Mouse (Mus musculus): ENCODE measurements around the gene Fry. TPM values are rescaled to one million over a fixed set of nuclear protein-coding genes. Genes with fewer than 3 reads are reported as not detected.
A peak's percentile ranks its signal among the peaks of the same experiment; 100 is the strongest.

The Fry gene
- polyA plus RNA-seq, 1 experiment = 28.4 TPM

DNA sequence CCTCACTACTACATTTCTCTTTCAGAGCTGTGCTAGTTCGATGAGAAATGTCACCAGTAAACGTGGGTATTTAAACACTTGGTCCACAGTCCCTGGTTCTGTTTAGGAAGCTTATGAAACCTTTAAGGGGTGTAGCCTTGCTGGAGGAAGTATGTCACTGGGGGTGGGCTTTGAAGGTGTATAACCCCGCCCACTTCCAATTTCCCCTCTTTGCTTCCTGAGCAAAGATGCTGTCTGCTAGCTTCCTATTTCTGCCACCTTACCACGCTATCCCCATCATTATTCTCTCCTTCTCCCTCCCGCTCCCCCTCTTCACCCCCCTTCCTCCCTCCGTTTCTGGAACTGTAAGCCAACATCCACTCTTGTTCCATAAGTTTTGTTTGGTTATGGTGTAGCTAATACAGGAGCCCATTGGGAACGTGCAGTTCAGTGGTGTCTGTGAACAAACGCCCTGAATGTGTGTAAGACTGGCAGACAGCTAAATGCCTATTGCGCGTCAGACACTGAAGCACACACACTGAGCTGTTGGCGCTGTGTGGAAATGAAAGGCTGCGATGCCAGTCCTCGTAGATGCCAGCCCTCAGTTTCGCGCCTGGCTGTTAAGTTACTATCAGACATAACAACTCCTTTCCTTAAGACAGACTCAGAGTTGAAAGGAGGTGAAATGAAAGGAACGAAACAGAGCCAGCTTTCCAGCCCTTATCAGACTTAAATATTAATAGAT lies 37.8 kb downstream of the Fry start:
- Histone ChIP-seq H3K4me1 (ENCODE audit: control insufficient read depth, insufficient read depth, low read length) (no peaks in the 10 kb centered on the region), H3K27me3 (ENCODE audit: control insufficient read depth, insufficient read depth, low read length, poor library complexity, severe bottlenecking) (no peaks in the 10 kb centered on the region), H3K9ac (ENCODE audit: low read depth, poor library complexity, severe bottlenecking) (no peak overlapping the region), H3K27ac (ENCODE audit: insufficient read depth, low read length) (no peak overlapping the region), H3K36me3 (ENCODE audit: control insufficient read depth, insufficient read depth, low read length, poor library complexity, severe bottlenecking) (no peaks in the 10 kb centered on the region), H3K4me3 (ENCODE audit: low read depth, low read length) (no peak overlapping the region), H3K9me3 (replicated peaks; ENCODE audit: control insufficient read depth, insufficient read depth, low read length, poor library complexity, severe bottlenecking) (no peaks in the 10 kb centered on the region)
- TF ChIP-seq POLR2A (IDR thresholded peaks at IDR 0.05; ENCODE audit: insufficient read depth, low read length) = no peak
- TF ChIP-seq EP300 (IDR thresholded peaks at IDR 0.05; ENCODE audit: insufficient read depth, low read depth, low read length) = no peak
- no peak for TF ChIP-seq CTCF (IDR thresholded peaks at IDR 0.05; ENCODE audit: low read depth, low read length)

- Histone ChIP-seq H3K36me3 (ENCODE audit: control insufficient read depth, insufficient read depth, low read length, poor library complexity, severe bottlenecking) (no peaks in the 10 kb centered on the region), H3K27me3 (ENCODE audit: control insufficient read depth, insufficient read depth, low read length, poor library complexity, severe bottlenecking) (no peaks in the 10 kb centered on the region), H3K27ac (ENCODE audit: insufficient read depth, low read length) (no peak overlapping the region), H3K9ac (ENCODE audit: low read depth, poor library complexity, severe bottlenecking) (no peak overlapping the region), H3K4me3 (ENCODE audit: low read depth, low read length) (no peak overlapping the region), H3K9me3 (replicated peaks; ENCODE audit: control insufficient read depth, insufficient read depth, low read length, poor library complexity, severe bottlenecking) (no peaks in the 10 kb centered on the region), H3K4me1 (ENCODE audit: control insufficient read depth, insufficient read depth, low read length) (no peaks in the 10 kb centered on the region)
- TF ChIP-seq EP300 (IDR thresholded peaks at IDR 0.05; ENCODE audit: insufficient read depth, low read depth, low read length) (0 out of 2 replicates have a peak, but pooled peaks have one; percentile 30), CTCF (IDR thresholded peaks at IDR 0.05; ENCODE audit: low read depth, low read length) (peak; percentile 93), POLR2A (IDR thresholded peaks at IDR 0.05; ENCODE audit: insufficient read depth, low read length) (no peak)
Measured at GRCm38 (mm10) chr5:150157682-150158081, 39.2 kb downstream of the Fry start.

GRCm38 (mm10) chr5:150159151-150159550 lies 40.7 kb downstream of the Fry start:
- TF ChIP-seq EP300 (IDR thresholded peaks at IDR 0.05; ENCODE audit: insufficient read depth, low read depth, low read length) (no peak), CTCF (IDR thresholded peaks at IDR 0.05; ENCODE audit: low read depth, low read length) (no peak), POLR2A (IDR thresholded peaks at IDR 0.05; ENCODE audit: insufficient read depth, low read length) (no peak)
- H3K9me3 ChIP-seq (replicated peaks; ENCODE audit: control insufficient read depth, insufficient read depth, low read length, poor library complexity, severe bottlenecking) = no peaks in the 10 kb centered on the region
- no peaks in the 10 kb centered on the region for H3K4me1 ChIP-seq (ENCODE audit: control insufficient read depth, insufficient read depth, low read length)
- H3K9ac ChIP-seq (ENCODE audit: low read depth, poor library complexity, severe bottlenecking) = no peak overlapping the region
- no peaks in the 10 kb centered on the region for H3K27me3 ChIP-seq (ENCODE audit: control insufficient read depth, insufficient read depth, low read length, poor library complexity, severe bottlenecking)
- H3K27ac ChIP-seq (ENCODE audit: insufficient read depth, low read length) = no peak overlapping the region
- no peaks in the 10 kb centered on the region for H3K36me3 ChIP-seq (ENCODE audit: control insufficient read depth, insufficient read depth, low read length, poor library complexity, severe bottlenecking)
- H3K4me3 ChIP-seq (ENCODE audit: low read depth, low read length) = no peak overlapping the region

GRCm38 (mm10) chr5:150161193-150161592 lies 42.7 kb downstream of the Fry start:
- no peaks in the 10 kb centered on the region for H3K4me1 ChIP-seq (ENCODE audit: control insufficient read depth, insufficient read depth, low read length)
- no peak overlapping the region for H3K27ac ChIP-seq (ENCODE audit: insufficient read depth, low read length)
- H3K4me3 ChIP-seq (ENCODE audit: low read depth, low read length) = no peak overlapping the region
- no peaks in the 10 kb centered on the region for H3K27me3 ChIP-seq (ENCODE audit: control insufficient read depth, insufficient read depth, low read length, poor library complexity, severe bottlenecking)
- no peaks in the 10 kb centered on the region for H3K36me3 ChIP-seq (ENCODE audit: control insufficient read depth, insufficient read depth, low read length, poor library complexity, severe bottlenecking)
- TF ChIP-seq CTCF (IDR thresholded peaks at IDR 0.05; ENCODE audit: low read depth, low read length) = peak; percentile 43
- TF ChIP-seq POLR2A (IDR thresholded peaks at IDR 0.05; ENCODE audit: insufficient read depth, low read length) = no peak
- no peak overlapping the region for H3K9ac ChIP-seq (ENCODE audit: low read depth, poor library complexity, severe bottlenecking)
- H3K9me3 ChIP-seq (replicated peaks; ENCODE audit: control insufficient read depth, insufficient read depth, low read length, poor library complexity, severe bottlenecking) = no peaks in the 10 kb centered on the region

DNA sequence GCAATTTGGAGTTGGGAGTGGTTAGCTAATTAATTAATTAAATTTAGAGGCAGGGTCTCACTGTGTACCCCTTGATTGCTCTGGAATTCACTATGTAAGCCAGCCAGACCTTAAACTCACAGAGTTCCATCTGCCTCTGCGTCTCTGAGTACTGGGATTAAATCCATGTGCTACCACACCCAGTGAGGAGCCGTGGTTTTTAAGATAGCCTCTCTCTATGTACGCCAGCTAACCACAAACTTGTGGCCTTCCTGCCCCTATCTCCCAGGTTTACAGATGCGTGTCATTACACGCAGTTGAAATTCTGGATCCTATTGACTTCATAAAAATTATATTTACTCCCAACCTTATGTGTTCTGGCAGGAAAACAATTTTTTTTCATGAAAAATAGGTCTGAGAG lies 43.5 kb downstream of the Fry start:
- Histone ChIP-seq H3K4me3 (ENCODE audit: low read depth, low read length) (no peak overlapping the region), H3K4me1 (ENCODE audit: control insufficient read depth, insufficient read depth, low read length) (no peaks in the 10 kb centered on the region), H3K9ac (ENCODE audit: low read depth, poor library complexity, severe bottlenecking) (no peak overlapping the region), H3K27me3 (ENCODE audit: control insufficient read depth, insufficient read depth, low read length, poor library complexity, severe bottlenecking) (no peaks in the 10 kb centered on the region), H3K9me3 (replicated peaks; ENCODE audit: control insufficient read depth, insufficient read depth, low read length, poor library complexity, severe bottlenecking) (no peaks in the 10 kb centered on the region), H3K36me3 (ENCODE audit: control insufficient read depth, insufficient read depth, low read length, poor library complexity, severe bottlenecking) (no peaks in the 10 kb centered on the region), H3K27ac (ENCODE audit: insufficient read depth, low read length) (no peak overlapping the region)
- TF ChIP-seq EP300 (IDR thresholded peaks at IDR 0.05; ENCODE audit: insufficient read depth, low read depth, low read length) (no peak), POLR2A (IDR thresholded peaks at IDR 0.05; ENCODE audit: insufficient read depth, low read length) (no peak), CTCF (IDR thresholded peaks at IDR 0.05; ENCODE audit: low read depth, low read length) (no peak)

- TF ChIP-seq POLR2A (IDR thresholded peaks at IDR 0.05; ENCODE audit: insufficient read depth, low read length) (no peak), EP300 (IDR thresholded peaks at IDR 0.05; ENCODE audit: insufficient read depth, low read depth, low read length) (no peak), CTCF (IDR thresholded peaks at IDR 0.05; ENCODE audit: low read depth, low read length) (no peak)
- Histone ChIP-seq H3K27ac (ENCODE audit: insufficient read depth, low read length) (no peak overlapping the region), H3K4me1 (ENCODE audit: control insufficient read depth, insufficient read depth, low read length) (no peaks in the 10 kb centered on the region), H3K9me3 (replicated peaks; ENCODE audit: control insufficient read depth, insufficient read depth, low read length, poor library complexity, severe bottlenecking) (no peaks in the 10 kb centered on the region), H3K27me3 (ENCODE audit: control insufficient read depth, insufficient read depth, low read length, poor library complexity, severe bottlenecking) (no peaks in the 10 kb centered on the region), H3K36me3 (ENCODE audit: control insufficient read depth, insufficient read depth, low read length, poor library complexity, severe bottlenecking) (no peaks in the 10 kb centered on the region), H3K4me3 (ENCODE audit: low read depth, low read length) (no peak overlapping the region), H3K9ac (ENCODE audit: low read depth, poor library complexity, severe bottlenecking) (no peak overlapping the region)
Measured at GRCm38 (mm10) chr5:150164671-150165070, 46.2 kb downstream of the Fry start.
